Mouse (Mus musculus) olfactory bulb, adult 2 months (tissue): ENCODE data around the gene Rubcnl.

ENCODE experiments used
- CTCF ChIP-seq: fragments of 200-500 bp; IDR thresholded peaks from 2 replicates; pipeline ENCODE4 v1.5.1; 2012; ENCODE audit warnings: low read depth, mild to moderate bottlenecking, low read length, moderate library complexity; ENCODE audit not compliant: insufficient read depth
- POLR2A ChIP-seq: fragments of 200-500 bp; IDR thresholded peaks from 2 replicates; pipeline ENCODE4 v1.6.1; 2012; ENCODE audit warnings: mild to moderate bottlenecking, low read depth, low read length, moderate library complexity; ENCODE audit not compliant: insufficient read depth

DNA sequence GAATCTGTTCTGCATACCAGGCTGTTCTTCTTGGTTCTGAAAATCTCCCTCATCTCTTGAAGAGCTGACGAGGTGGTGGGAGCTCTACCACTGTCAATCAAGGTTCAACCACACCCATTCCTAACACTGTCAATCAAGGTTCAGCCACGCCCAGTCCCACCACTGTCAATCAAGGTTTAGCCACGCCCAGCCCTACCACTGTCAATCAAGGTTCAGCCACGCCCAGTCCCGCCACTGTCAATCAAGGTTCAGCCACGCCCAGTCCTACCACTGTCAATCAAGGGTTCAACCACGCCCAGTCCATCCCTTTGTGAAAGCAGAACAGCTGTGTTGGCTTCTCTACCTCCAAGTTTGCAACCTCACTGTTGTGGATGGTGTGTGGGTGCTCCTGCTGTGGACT lies 48.7 kb downstream of the Rubcnl start:
- TF ChIP-seq POLR2A (no peak), CTCF (no peak)
